Mouse (Mus musculus) intestine, embryonic 16.5 days (tissue): Measurements from ENCODE around the gene Pik3cb. TPM values are rescaled to one million over a fixed set of nuclear protein-coding genes. Genes with fewer than 3 reads are reported as not detected.

Experiments used
- ATAC-seq: fragments of 200-750 bp; cut with Nextera tagmentation; 2 replicates; pipeline ENCODE4 v1.8.0; 2017; ENCODE audit warnings: moderate TSS enrichment, moderate library complexity
- H3K27ac ChIP-seq: fragments of 300-500 bp; sonication (generic); 2 replicates; pipeline ENCODE4 v1.5.1; 2014; ENCODE audit warnings: mild to moderate bottlenecking, low read length
- H3K27me3 ChIP-seq: fragments of 300-500 bp; sonication (generic); replicated peaks from 2 replicates; pipeline ENCODE4 v1.6.1; 2014; ENCODE audit warnings: low read length, control low read depth, mixed read lengths; ENCODE audit not compliant: control insufficient read depth, insufficient read depth
- H3K36me3 ChIP-seq: fragments of 300-500 bp; sonication (generic); 2 replicates; pipeline ENCODE4 v1.6.1; 2014; ENCODE audit warnings: low read length, control low read depth; ENCODE audit not compliant: control insufficient read depth, insufficient read depth
- H3K4me1 ChIP-seq: fragments of 300-500 bp; sonication (generic); 2 replicates; pipeline ENCODE4 v1.6.1; 2014; ENCODE audit warnings: low read length, control low read depth, mixed read lengths; ENCODE audit not compliant: control insufficient read depth, insufficient read depth
- H3K4me2 ChIP-seq: fragments of 300-500 bp; sonication (generic); 2 replicates; pipeline ENCODE4 v1.6.1; 2014; ENCODE audit warnings: low read depth, low read length, control low read depth
- H3K4me3 ChIP-seq: fragments of 300-500 bp; sonication (generic); 2 replicates; pipeline ENCODE4 v1.5.1; 2014; ENCODE audit warnings: mild to moderate bottlenecking, low read length
- H3K9ac ChIP-seq: fragments of 300-500 bp; sonication (generic); 2 replicates; pipeline ENCODE4 v1.6.1; 2014; ENCODE audit warnings: low read depth, low read length
- H3K9me3 ChIP-seq: fragments of 300-500 bp; sonication (generic); 2 replicates; pipeline ENCODE4 v1.6.1; 2016; ENCODE audit warnings: low read length, control low read depth; ENCODE audit not compliant: control insufficient read depth
- WGBS: fragments of 180-500 bp; shearing (Covaris S2); extraction: QIAGEN DNeasy Blood & Tissue Kit; methylation state at CpG from one replicate; pipeline ENCODE4 v1.1.7; 2014; 5-methylcytosine and 5-hydroxymethylcytosine counted together
- polyA plus RNA-seq: library from polyadenylated mRNA; unstranded; fragments of >200 nt; fragmentation: Nextera tagmentation; extraction: Ambion mirVana; gene quantifications from 2 replicates; pipeline ENCODE4 v1.2.1, GENCODE M21; 2015

The Pik3cb gene
- polyA plus RNA-seq, 1 experiment from 2014 or later: 0.73 TPM

- Histone ChIP-seq H3K27ac (no peak overlapping the region), H3K9ac (no peak overlapping the region), H3K9me3 (no peaks in the 10 kb centered on the region), H3K4me3 (no peak overlapping the region), H3K4me1 (0 out of 2 replicates have a peak, but pooled peaks cover 2% of the 10 kb centered on the region), H3K27me3 (no peaks in the 10 kb centered on the region), H3K4me2 (no peak overlapping the region), H3K36me3 (no peaks in the 10 kb centered on the region)
- WGBS: 70% methylated on average over 5 of the region's 5 CpGs
- ATAC-seq: no peak
These were observed 3.1 kb downstream of the Pik3cb start for GRCm38 (mm10) chr9:99137301-99137700.

GRCm38 (mm10) chr9:99131951-99132470, 8.4 kb downstream of the Pik3cb start:
- no peaks in the 10 kb centered on the region for H3K9me3 ChIP-seq
- H3K9ac ChIP-seq: no peak overlapping the region
- H3K4me3 ChIP-seq: no peak overlapping the region
- no peak overlapping the region for H3K27ac ChIP-seq
- no peaks in the 10 kb centered on the region for H3K36me3 ChIP-seq
- no peak for ATAC-seq
- WGBS: 46% methylated on average over 3 of the region's 3 CpGs
- no peaks in the 10 kb centered on the region for H3K4me1 ChIP-seq
- no peak overlapping the region for H3K4me2 ChIP-seq
- H3K27me3 ChIP-seq: no peaks in the 10 kb centered on the region

GRCm38 (mm10) chr9:99131119-99131518, 9.3 kb downstream of the Pik3cb start:
- Histone ChIP-seq H3K4me2 (no peak overlapping the region), H3K27me3 (no peaks in the 10 kb centered on the region)

GRCm38 (mm10) chr9:99127578-99127977, 12.8 kb downstream of the Pik3cb start:
- H3K9ac ChIP-seq: no peak overlapping the region
- ATAC-seq: no peak
- H3K4me3 ChIP-seq: no peak overlapping the region
- H3K27ac ChIP-seq: no peak overlapping the region
- no peaks in the 10 kb centered on the region for H3K9me3 ChIP-seq
- 74% methylated on average over 7 of the region's 7 CpGs for WGBS
- no peak overlapping the region for H3K4me2 ChIP-seq
- no peaks in the 10 kb centered on the region for H3K27me3 ChIP-seq
- H3K4me1 ChIP-seq: no peaks in the 10 kb centered on the region
- H3K36me3 ChIP-seq: no peaks in the 10 kb centered on the region

More at GRCm38 (mm10) chr9:99131119-99131518, 9.3 kb downstream of the Pik3cb start:
- no peak overlapping the region for H3K9ac ChIP-seq
- ATAC-seq: no peak
- 85% methylated on average over 4 of the region's 4 CpGs for WGBS
- no peak overlapping the region for H3K27ac ChIP-seq
- H3K4me1 ChIP-seq: no peaks in the 10 kb centered on the region
- no peak overlapping the region for H3K4me3 ChIP-seq
- H3K9me3 ChIP-seq: no peaks in the 10 kb centered on the region
- H3K36me3 ChIP-seq: no peaks in the 10 kb centered on the region

- no peak overlapping the region for H3K9ac ChIP-seq
- no peaks in the 10 kb centered on the region for H3K27me3 ChIP-seq
- no peaks in the 10 kb centered on the region for H3K36me3 ChIP-seq
- no peak overlapping the region for H3K4me3 ChIP-seq
- WGBS: 62% methylated on average over 4 of the region's 4 CpGs
- no peak overlapping the region for H3K4me2 ChIP-seq
- ATAC-seq: no peak
- H3K27ac ChIP-seq: no peak overlapping the region
- no peaks in the 10 kb centered on the region for H3K9me3 ChIP-seq
- H3K4me1 ChIP-seq: no peaks in the 10 kb centered on the region
These were observed 17.7 kb downstream of the Pik3cb start for GRCm38 (mm10) chr9:99122749-99123148.

GRCm38 (mm10) chr9:99112409-99112808, 28.0 kb downstream of the Pik3cb start:
- H3K27ac ChIP-seq: no peak overlapping the region
- H3K4me2 ChIP-seq: no peak overlapping the region
- H3K9me3 ChIP-seq: no peaks in the 10 kb centered on the region
- no peaks in the 10 kb centered on the region for H3K36me3 ChIP-seq
- no peak overlapping the region for H3K4me3 ChIP-seq
- WGBS: 66% methylated on average over 12 of the region's 12 CpGs
- H3K27me3 ChIP-seq: no peaks in the 10 kb centered on the region
- H3K4me1 ChIP-seq: no peaks in the 10 kb centered on the region
- H3K9ac ChIP-seq: no peak overlapping the region
- ATAC-seq: no peak

GRCm38 (mm10) chr9:99111085-99111484, 29.3 kb downstream of the Pik3cb start:
- WGBS: 53% methylated on average over 1 of the region's 1 CpGs
- Histone ChIP-seq H3K4me2 (no peak overlapping the region), H3K27me3 (no peaks in the 10 kb centered on the region), H3K36me3 (no peaks in the 10 kb centered on the region), H3K9me3 (no peaks in the 10 kb centered on the region), H3K4me1 (no peaks in the 10 kb centered on the region), H3K9ac (no peak overlapping the region), H3K4me3 (no peak overlapping the region), H3K27ac (no peak overlapping the region)
- no peak for ATAC-seq

GRCm38 (mm10) chr9:99110213-99110612, 30.2 kb downstream of the Pik3cb start:
- no peak for ATAC-seq
- WGBS: 72% methylated on average over 5 of the region's 5 CpGs
- Histone ChIP-seq H3K9me3 (0 out of 2 replicates have a peak, but pooled peaks cover 3% of the 10 kb centered on the region), H3K36me3 (no peaks in the 10 kb centered on the region), H3K27me3 (no peaks in the 10 kb centered on the region), H3K4me3 (no peak overlapping the region), H3K27ac (no peak overlapping the region), H3K9ac (no peak overlapping the region), H3K4me1 (no peaks in the 10 kb centered on the region), H3K4me2 (no peak overlapping the region)

GRCm38 (mm10) chr9:99109585-99109984, 30.8 kb downstream of the Pik3cb start:
- Histone ChIP-seq H3K36me3 (no peaks in the 10 kb centered on the region), H3K9ac (no peak overlapping the region), H3K27ac (no peak overlapping the region), H3K4me3 (no peak overlapping the region), H3K9me3 (0 out of 2 replicates have a peak, but pooled peaks cover 3% of the 10 kb centered on the region), H3K4me2 (no peak overlapping the region), H3K4me1 (no peaks in the 10 kb centered on the region), H3K27me3 (no peaks in the 10 kb centered on the region)
- WGBS: 81% methylated on average over 3 of the region's 3 CpGs
- ATAC-seq: no peak

- Histone ChIP-seq H3K9me3 (0 out of 2 replicates have a peak, but pooled peaks cover 3% of the 10 kb centered on the region), H3K36me3 (no peaks in the 10 kb centered on the region), H3K27me3 (no peaks in the 10 kb centered on the region), H3K4me2 (no peak overlapping the region), H3K27ac (no peak overlapping the region), H3K4me1 (no peaks in the 10 kb centered on the region), H3K9ac (no peak overlapping the region), H3K4me3 (no peak overlapping the region)
- 93% methylated on average over 2 of the region's 2 CpGs for WGBS
- ATAC-seq: no peak
These were observed 36.0 kb downstream of the Pik3cb start for GRCm38 (mm10) chr9:99104449-99104848.
